8 mouse cellular contexts compared by ENCODE assay signal in genomic region chr14:21074398-21075320, GRCm38 (mm10). TPM values are rescaled to one million over a fixed set of nuclear protein-coding genes. Genes with fewer than 3 reads are reported as not detected.
DNase-seq lines count a peak whose midpoint lies in the region; ATAC-seq and TF ChIP-seq lines count a peak whose summit lies in the region.

No protein-coding gene starts in this region.

- no peaks in the 10 kb centered on the region for H3K36me3 ChIP-seq in kidney, postnatal 0 days (ENCODE audit: insufficient read depth, low read length)
- H3K36me3 ChIP-seq in hindbrain, embryonic 12.5 days, result no peaks in the 10 kb centered on the region
- H3K36me3 ChIP-seq in liver, postnatal 0 days (replicated peaks; ENCODE audit: insufficient read depth, low read length), result no peaks in the 10 kb centered on the region

- no peak overlapping the region for H3K27ac ChIP-seq in kidney, postnatal 0 days
- H3K27ac ChIP-seq in hindbrain, embryonic 12.5 days, result no peak overlapping the region
- peak overlapping the region; percentile 95 for H3K27ac ChIP-seq in liver, postnatal 0 days (ENCODE audit: low read depth)

- peaks cover 4% of the 10 kb centered on the region; the same call in 1 of the 2 replicates for H3K4me1 ChIP-seq in kidney, postnatal 0 days (replicated peaks; ENCODE audit: insufficient read depth, low read length)
- peaks cover 4% of the 10 kb centered on the region for H3K4me1 ChIP-seq in hindbrain, embryonic 12.5 days
- H3K4me1 ChIP-seq in liver, postnatal 0 days (ENCODE audit: insufficient read depth), result peaks cover 22% of the 10 kb centered on the region

- no peaks in the 10 kb centered on the region for H3K9me3 ChIP-seq in kidney, postnatal 0 days (replicated peaks; ENCODE audit: low read length)
- H3K9me3 ChIP-seq in hindbrain, embryonic 12.5 days (replicated peaks), result no peaks in the 10 kb centered on the region
- H3K9me3 ChIP-seq in liver, postnatal 0 days (ENCODE audit: low read length), result no peaks in the 10 kb centered on the region

- DNase-seq in kidney, postnatal 0 days (ENCODE audit: low spot score), result peak; percentile 3
- no peak for DNase-seq in kidney, postnatal 10 days
- peak; percentile 36 for DNase-seq in liver, postnatal 0 days
- DNase-seq in cerebellum, adult 11-12 months, result no peak
- no peak for DNase-seq in urinary bladder, adult 2 months (ENCODE audit: low spot score)
- DNase-seq in right cerebral cortex, postnatal 10 days (ENCODE audit: low spot score in 2 of 2), result no peak

- peak; percentile 78 for TF ChIP-seq EP300 in liver, postnatal 0 days (IDR thresholded peaks at IDR 0.05; ENCODE audit: low read depth)

- no peaks in the 10 kb centered on the region for H3K27me3 ChIP-seq in kidney, postnatal 0 days (ENCODE audit: insufficient read depth, low read length)
- H3K27me3 ChIP-seq in hindbrain, embryonic 12.5 days, result no peaks in the 10 kb centered on the region
- H3K27me3 ChIP-seq in liver, postnatal 0 days (ENCODE audit: insufficient read depth, low read length), result no peaks in the 10 kb centered on the region

- peak overlapping the region; percentile 67; the same call in 1 of the 2 replicates for H3K4me3 ChIP-seq in kidney, postnatal 0 days (replicated peaks; ENCODE audit: low read depth, low read length)
- no peak overlapping the region for H3K4me3 ChIP-seq in hindbrain, embryonic 12.5 days
- H3K4me3 ChIP-seq in liver, postnatal 0 days (ENCODE audit: low read depth, low read length), result peak overlapping the region; percentile 73

- no peak for ATAC-seq in kidney, postnatal 0 days (replicated peaks; ENCODE audit: low FRiP score, low read depth)
- peak; percentile 29 for ATAC-seq in common myeloid progenitor, adult 5-6 weeks (replicated peaks; ENCODE audit: low read depth, poor library complexity, severe bottlenecking)
- ATAC-seq in hindbrain, embryonic 12.5 days (ENCODE audit: low FRiP score), result no peak
- ATAC-seq in liver, postnatal 0 days, result no peak

- H3K4me2 ChIP-seq in kidney, postnatal 0 days (ENCODE audit: low read length), result peak overlapping the region; percentile 79
- H3K4me2 ChIP-seq in hindbrain, embryonic 12.5 days (replicated peaks), result peak overlapping the region; percentile 75
- H3K4me2 ChIP-seq in liver, postnatal 0 days (ENCODE audit: low read depth, low read length), result peak overlapping the region; percentile 77

- no peak for TF ChIP-seq CTCF in kidney, postnatal 0 days (IDR thresholded peaks at IDR 0.05; ENCODE audit: low read depth)
- TF ChIP-seq CTCF in liver, postnatal 0 days (IDR thresholded peaks at IDR 0.05; ENCODE audit: low read depth), result no peak

- WGBS in kidney, postnatal 0 days, result 46% methylated on average over 11 of the region's 11 CpGs
- 72% methylated on average over 11 of the region's 11 CpGs for WGBS in hindbrain, embryonic 12.5 days
- 36% methylated on average over 11 of the region's 11 CpGs for WGBS in liver, postnatal 0 days (ENCODE audit: insufficient replicate concordance)

- no peak overlapping the region for H3K9ac ChIP-seq in kidney, postnatal 0 days (ENCODE audit: low read depth, low read length)
- H3K9ac ChIP-seq in hindbrain, embryonic 12.5 days, result no peak overlapping the region
- peak overlapping the region; percentile 83 for H3K9ac ChIP-seq in liver, postnatal 0 days (replicated peaks)

RNA-seq across cellular contexts. Expression of gene Adk, which starts 22.3 kb away (rescaled TPM):
- 193 and 196 TPM in 2 replicates for polyA plus RNA-seq in kidney, postnatal 0 days (2015; fragmentation: Nextera tagmentation; extraction: Ambion mirVana)
- total RNA-seq in common myeloid progenitor, adult 5-6 weeks (2017), result 90.6 and 197 TPM in 2 replicates
- 76.2 and 79.3 TPM in 2 replicates for polyA plus RNA-seq in hindbrain, embryonic 12.5 days (2016; fragmentation: Nextera tagmentation; extraction: Ambion mirVana)
- polyA plus RNA-seq in liver, postnatal 0 days (2015; fragmentation: Nextera tagmentation; extraction: Ambion mirVana), result 467 and 475 TPM in 2 replicates
- polyA plus RNA-seq in urinary bladder, adult 2 months (2012; rRNA removed), result 83.3 and 100 TPM in 2 replicates

RNA-seq across cellular contexts. Expression of gene Ap3m1, which starts 22.4 kb away (rescaled TPM):
- 50.7 and 55.4 TPM in 2 replicates for polyA plus RNA-seq in kidney, postnatal 0 days (2015; fragmentation: Nextera tagmentation; extraction: Ambion mirVana)
- total RNA-seq in common myeloid progenitor, adult 5-6 weeks (2017), result 52.1 and 64.5 TPM in 2 replicates
- 105 and 109 TPM in 2 replicates for polyA plus RNA-seq in hindbrain, embryonic 12.5 days (2016; fragmentation: Nextera tagmentation; extraction: Ambion mirVana)
- polyA plus RNA-seq in liver, postnatal 0 days (2015; fragmentation: Nextera tagmentation; extraction: Ambion mirVana), result 23.5 and 28.6 TPM in 2 replicates
- polyA plus RNA-seq in urinary bladder, adult 2 months (2012; rRNA removed), result 60.8 and 76.9 TPM in 2 replicates

Comparison
In these comparisons a context has a peak if more than half of its experiments do, and no peak if none do; other contexts are left out.
1. DNase-seq: peak in kidney, postnatal 0 days (single experiment) and liver, postnatal 0 days (single experiment); none in kidney, postnatal 10 days (single experiment), cerebellum, adult 11-12 months (single experiment), urinary bladder, adult 2 months (single experiment) and right cerebral cortex, postnatal 10 days (0 of 2).
2. Peak in every context shown above with its lines, with median percentiles within 50 percentile points of each other: H3K4me2 ChIP-seq.